Mouse (Mus musculus) gastrocnemius, adult 2 months (tissue): ENCODE results near the gene Rpl28. TPM values are rescaled to one million over a fixed set of nuclear protein-coding genes. Genes with fewer than 3 reads are reported as not detected.
"Not testable (repeated sequence)": the region's sequence is repeated elsewhere in the genome, so short reads cannot be mapped to it uniquely, and the experiment has no call there.

Experiments used
- DNase-seq: peaks from one replicate; pipeline ENCODE4 v3.0.0; 2022
- H3K27ac ChIP-seq: fragments of 200-600 bp; 2 replicates; pipeline ENCODE4 v1.8.1; 2022; ENCODE audit warnings: mild to moderate bottlenecking
- H3K4me3 ChIP-seq: fragments of 200-600 bp; 2 replicates; pipeline ENCODE4 v1.8.1; 2022; ENCODE audit warnings: mild to moderate bottlenecking, moderate library complexity
- CTCF ChIP-seq: fragments of 200-600 bp; IDR thresholded peaks from 2 replicates; pipeline ENCODE4 v1.8.1; 2022; ENCODE audit warnings: antibody characterized with exemption, mild to moderate bottlenecking, moderate library complexity
- intact Hi-C: fragments of 180-260 bp; cut with DNase I; formaldehyde crosslinking; loops from one replicate; pipeline ENCODE4 v1.15.1; 2025
- total RNA-seq, 2 experiments: library from RNA; stranded (reverse); gene quantifications; 2 replicates each; pipeline ENCODE4 v1.2.3; 2021

Rpl28 gene
- total RNA-seq, 2 experiments from 2014 or later, result 483 to 569 TPM

GRCm38 (mm10) chr7:4816559-4816958, 23.9 kb downstream of the Rpl28 start:
- TF ChIP-seq CTCF, result no peak
- intact Hi-C loops, result no loop called here
- DNase-seq, result no peak
- Histone ChIP-seq H3K4me3 (no peak overlapping the region), H3K27ac (no peak overlapping the region)

- H3K4me3 ChIP-seq, DNase-seq, H3K27ac ChIP-seq, intact Hi-C loops: not testable (repeated sequence)
These were observed 28.3 kb downstream of the Rpl28 start for GRCm38 (mm10) chr7:4820925-4821324.

GRCm38 (mm10) chr7:4821690-4822089, 29.0 kb downstream of the Rpl28 start:
- TF ChIP-seq CTCF, result no peak
- intact Hi-C loops, result no loop called here

GRCm38 (mm10) chr7:4822162-4822907, 29.7 kb downstream of the Rpl28 start:
- DNase-seq, result no peak
- intact Hi-C loops, result no loop called here
- no peak for TF ChIP-seq CTCF
- H3K27ac ChIP-seq, result no peak overlapping the region
- no peak overlapping the region for H3K4me3 ChIP-seq

More at GRCm38 (mm10) chr7:4821690-4822089, 29.0 kb downstream of the Rpl28 start:
- no peak for DNase-seq
- Histone ChIP-seq H3K27ac (no peak overlapping the region), H3K4me3 (no peak overlapping the region)

- H3K4me3 ChIP-seq, result no peak overlapping the region
- TF ChIP-seq CTCF, result no peak
- no peak overlapping the region for H3K27ac ChIP-seq
- intact Hi-C loops, result no loop called here
- no peak for DNase-seq
These were observed 32.7 kb downstream of the Rpl28 start for GRCm38 (mm10) chr7:4825365-4825764.

GRCm38 (mm10) chr7:4830476-4830875, 37.8 kb downstream of the Rpl28 start:
- no peak for DNase-seq
- Histone ChIP-seq H3K4me3 (no peak overlapping the region), H3K27ac (no peak overlapping the region)
- TF ChIP-seq CTCF, result no peak
- intact Hi-C loops, result no loop called here

GRCm38 (mm10) chr7:4835631-4836327, 43.1 kb downstream of the Rpl28 start:
- H3K4me3 ChIP-seq, result peak overlapping the region; percentile 71
- DNase-seq, result no peak
- intact Hi-C loops, result no loop called here
- TF ChIP-seq CTCF, result no peak
- no peak overlapping the region for H3K27ac ChIP-seq

GRCm38 (mm10) chr7:4836351-4836792, 43.7 kb downstream of the Rpl28 start:
- intact Hi-C loops, result no loop called here
- DNase-seq, result peak; percentile 75
- TF ChIP-seq CTCF, result peak; percentile 64
- Histone ChIP-seq H3K27ac (no peak overlapping the region), H3K4me3 (peak overlapping the region; percentile 71)

GRCm38 (mm10) chr7:4837639-4838038, 45.0 kb downstream of the Rpl28 start:
- no peak for TF ChIP-seq CTCF
- intact Hi-C loops, result no loop called here
- Histone ChIP-seq H3K27ac (no peak overlapping the region), H3K4me3 (no peak overlapping the region)
- DNase-seq, result no peak

GRCm38 (mm10) chr7:4842077-4842476, 49.4 kb downstream of the Rpl28 start:
- no peak overlapping the region for H3K4me3 ChIP-seq
- TF ChIP-seq CTCF, result no peak
- intact Hi-C loops, result no loop called here

GRCm38 (mm10) chr7:4842634-4843131, 50.0 kb downstream of the Rpl28 start:
- TF ChIP-seq CTCF, result no peak
- intact Hi-C loops, result no loop called here
- H3K4me3 ChIP-seq, result peak overlapping the region; percentile 26
- DNase-seq, result no peak
- H3K27ac ChIP-seq, result no peak overlapping the region

More at GRCm38 (mm10) chr7:4842077-4842476, 49.4 kb downstream of the Rpl28 start:
- no peak overlapping the region for H3K27ac ChIP-seq
- DNase-seq, result no peak

GRCm38 (mm10) chr7:4843604-4844244, 51.0 kb downstream of the Rpl28 start:
- Histone ChIP-seq H3K27ac (no peak overlapping the region), H3K4me3 (peak overlapping the region; percentile 20)
- no peak for DNase-seq
- no peak for TF ChIP-seq CTCF
- intact Hi-C loops, result no loop called here
